Mouse (Mus musculus) adrenal gland, postnatal 14 days (tissue): ENCODE measurements around the gene Adamtsl5. TPM values are rescaled to one million over a fixed set of nuclear protein-coding genes. Genes with fewer than 3 reads are reported as not detected.
A peak's percentile ranks its signal among the peaks of the same experiment; 100 is the strongest.

Experiments used
- DNase-seq: peaks from one replicate; pipeline ENCODE4 v3.0.0; 2021; ENCODE audit warnings: mixed read lengths
- total RNA-seq: library from RNA; stranded (reverse); gene quantifications from 2 replicates; pipeline ENCODE4 v1.2.3, GENCODE M21; 2021

The Adamtsl5 gene
- total RNA-seq, 1 experiment from 2014 or later = 8.4 TPM

- no peak for DNase-seq
These were observed 5.9 kb downstream of the Adamtsl5 start for GRCm38 (mm10) chr10:80342305-80342748.

- DNase-seq = no peak
These were observed 6.5 kb downstream of the Adamtsl5 start for GRCm38 (mm10) chr10:80341491-80342304.

GRCm38 (mm10) chr10:80341026-80341425 is 7.2 kb downstream of the Adamtsl5 start:
- no peak for DNase-seq

- peak; percentile 91 for DNase-seq
These were observed 8.1 kb downstream of the Adamtsl5 start for GRCm38 (mm10) chr10:80339941-80340750.

GRCm38 (mm10) chr10:80336263-80336662 is 11.9 kb downstream of the Adamtsl5 start:
- DNase-seq = no peak

GRCm38 (mm10) chr10:80332525-80332989 is 15.7 kb downstream of the Adamtsl5 start:
- DNase-seq = no peak

GRCm38 (mm10) chr10:80331636-80332524 is 16.3 kb downstream of the Adamtsl5 start:
- no peak for DNase-seq

DNA sequence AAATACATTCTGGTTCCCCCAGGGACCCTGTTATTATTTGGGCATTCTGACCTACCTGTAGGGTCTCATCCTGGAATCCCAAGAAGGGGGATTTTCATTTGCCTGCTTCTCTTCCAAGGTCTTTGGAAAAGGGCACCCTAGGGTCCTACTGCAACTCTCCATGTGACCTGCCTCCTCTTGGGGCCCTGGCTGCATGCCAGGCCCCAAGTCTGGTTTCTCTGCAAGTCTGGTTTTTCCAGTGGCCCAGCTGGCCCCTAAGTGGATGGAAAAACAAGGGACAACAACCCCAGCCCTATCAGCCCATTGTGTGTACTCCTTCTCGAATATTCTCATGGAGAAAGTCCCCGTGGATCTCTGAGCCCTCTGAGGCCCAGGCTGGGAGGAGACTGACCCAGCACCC is 17.3 kb downstream of the Adamtsl5 start:
- no peak for DNase-seq

DNA sequence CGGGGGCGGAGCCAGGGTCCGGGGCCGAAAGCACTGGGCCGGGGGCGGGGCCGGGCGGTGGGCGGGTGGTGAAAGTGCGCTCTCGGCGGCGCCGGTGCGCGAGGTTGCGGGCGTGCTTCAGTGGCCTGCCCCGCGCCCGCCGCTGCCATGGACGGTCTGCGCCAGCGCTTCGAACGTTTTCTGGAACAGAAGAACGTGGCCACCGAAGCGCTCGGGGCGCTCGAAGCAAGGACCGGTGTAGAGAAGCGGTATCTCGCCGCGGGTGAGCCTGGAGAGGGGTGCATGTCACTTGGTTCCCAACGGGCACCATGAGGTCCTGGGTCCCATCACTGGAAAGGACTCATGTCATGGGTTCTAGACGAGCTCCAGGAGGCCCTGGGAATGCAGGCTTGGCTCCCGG is 18.1 kb downstream of the Adamtsl5 start:
- DNase-seq = no peak

- DNase-seq = peak; percentile 99
These were observed 18.7 kb downstream of the Adamtsl5 start, which contains the start of the genes Pcsk4 and Reep6 for GRCm38 (mm10) chr10:80329273-80330081. Gene Pcsk4 (minus strand): TSS chr10:80329498. Gene Reep6 (plus strand): TSS chr10:80329953.

DNA sequence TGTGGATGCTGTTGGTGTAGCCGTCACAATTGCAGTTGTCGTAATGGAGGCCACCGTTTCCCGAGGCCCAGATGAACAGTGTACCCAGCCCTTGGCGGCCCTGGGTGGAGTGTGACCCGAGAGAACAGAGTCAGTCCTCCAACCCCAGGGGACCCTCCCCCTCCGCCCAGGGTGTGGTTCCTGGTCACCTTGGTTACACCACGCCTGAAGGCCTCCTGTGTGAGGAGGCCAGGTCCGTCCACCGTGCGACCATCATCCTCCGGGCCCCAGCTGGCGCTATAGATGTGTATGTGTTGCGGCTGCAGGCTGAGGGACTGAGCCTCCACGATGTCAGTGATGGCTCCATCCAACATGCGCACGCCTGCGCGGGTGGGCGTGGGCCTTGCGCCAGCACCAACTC is 23.2 kb downstream of the Adamtsl5 start:
- no peak for DNase-seq

DNA sequence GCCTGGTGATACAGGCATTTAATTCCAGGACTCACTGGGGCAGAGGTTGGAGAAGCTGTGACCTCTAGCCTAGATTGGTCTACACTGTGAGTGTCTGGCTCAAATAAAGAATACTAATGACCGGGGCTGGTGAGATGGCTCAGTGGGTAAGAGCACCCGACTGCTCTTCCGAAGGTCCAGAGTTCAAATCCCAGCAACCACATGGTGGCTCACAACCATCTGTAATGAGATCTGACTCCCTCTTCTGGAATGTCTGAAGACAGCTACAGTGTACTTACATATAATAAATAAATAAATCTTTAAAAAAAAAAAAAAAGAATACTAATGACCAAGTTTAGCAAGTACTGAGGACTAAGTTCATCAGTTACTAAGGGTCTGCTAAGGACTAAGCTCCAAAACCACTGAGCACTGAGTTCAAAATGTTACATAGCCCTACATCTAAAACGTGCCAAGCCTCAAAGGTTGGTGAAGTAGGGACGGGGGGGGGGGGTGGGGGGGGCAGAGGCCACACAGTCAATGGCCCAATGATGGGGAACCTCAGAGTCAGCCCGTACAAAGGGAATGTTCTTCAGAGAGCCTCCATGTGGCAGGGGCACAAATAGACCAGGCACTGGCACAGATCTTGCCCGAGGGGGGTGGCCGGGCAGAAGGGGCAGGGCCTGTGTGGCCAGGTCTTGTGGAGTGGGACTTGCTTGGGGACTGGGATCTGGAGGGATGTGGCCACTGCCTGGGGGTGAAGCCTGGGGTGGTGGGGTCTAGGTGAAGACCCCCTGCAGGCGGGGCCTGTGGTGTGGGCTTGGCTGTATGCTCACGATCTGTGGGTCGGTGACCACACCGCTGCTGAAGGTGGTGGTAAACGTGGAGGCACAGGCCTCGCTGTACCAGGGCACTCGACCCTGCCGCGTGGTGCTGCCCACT is 23.8 kb downstream of the Adamtsl5 start:
- peak; percentile 25 for DNase-seq

DNA sequence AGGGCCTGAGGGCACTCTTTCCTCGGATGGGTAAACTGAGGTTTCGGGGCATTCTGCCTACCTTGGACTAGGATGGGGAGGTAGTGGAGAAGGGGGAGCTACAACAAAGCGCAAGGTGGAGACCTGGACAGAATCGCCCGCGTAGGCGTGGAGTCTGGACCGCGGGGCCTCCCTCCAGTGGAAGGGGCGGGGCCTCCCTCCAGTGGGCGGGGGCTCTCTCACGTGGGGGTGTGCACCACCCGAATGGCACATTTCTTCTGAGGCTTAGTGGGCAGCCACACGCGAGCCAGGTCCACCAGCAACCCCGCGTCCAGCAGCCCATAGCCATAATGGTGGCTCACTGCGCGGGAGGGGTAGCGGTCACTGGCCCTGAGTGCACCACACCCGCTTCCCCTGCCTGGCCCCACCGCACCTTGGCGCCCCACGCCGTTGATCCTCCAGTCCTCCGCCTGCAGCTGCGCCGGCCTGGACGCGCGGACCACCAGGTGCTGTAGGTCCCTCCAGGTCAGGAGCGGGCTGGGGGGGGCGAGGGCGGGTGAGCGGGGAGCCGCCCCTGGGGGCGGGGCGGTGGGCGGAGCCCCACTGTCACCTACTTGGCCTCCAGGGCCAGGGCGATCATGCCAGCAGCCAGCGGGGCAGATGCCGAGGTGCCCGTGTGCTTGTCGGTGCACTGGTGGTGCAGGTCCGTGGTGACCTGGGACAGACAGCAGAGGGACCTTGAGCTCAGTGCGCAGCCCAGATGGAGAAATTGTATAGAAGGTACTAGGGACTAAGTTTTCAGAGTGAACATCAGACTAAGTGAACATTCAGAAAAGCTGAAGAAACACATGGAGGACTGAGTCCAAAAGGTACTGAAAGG is 24.7 kb downstream of the Adamtsl5 start:
- peak; percentile 88 for DNase-seq

GRCm38 (mm10) chr10:80322811-80323211 is 25.4 kb downstream of the Adamtsl5 start:
- peak; percentile 70 for DNase-seq

DNA sequence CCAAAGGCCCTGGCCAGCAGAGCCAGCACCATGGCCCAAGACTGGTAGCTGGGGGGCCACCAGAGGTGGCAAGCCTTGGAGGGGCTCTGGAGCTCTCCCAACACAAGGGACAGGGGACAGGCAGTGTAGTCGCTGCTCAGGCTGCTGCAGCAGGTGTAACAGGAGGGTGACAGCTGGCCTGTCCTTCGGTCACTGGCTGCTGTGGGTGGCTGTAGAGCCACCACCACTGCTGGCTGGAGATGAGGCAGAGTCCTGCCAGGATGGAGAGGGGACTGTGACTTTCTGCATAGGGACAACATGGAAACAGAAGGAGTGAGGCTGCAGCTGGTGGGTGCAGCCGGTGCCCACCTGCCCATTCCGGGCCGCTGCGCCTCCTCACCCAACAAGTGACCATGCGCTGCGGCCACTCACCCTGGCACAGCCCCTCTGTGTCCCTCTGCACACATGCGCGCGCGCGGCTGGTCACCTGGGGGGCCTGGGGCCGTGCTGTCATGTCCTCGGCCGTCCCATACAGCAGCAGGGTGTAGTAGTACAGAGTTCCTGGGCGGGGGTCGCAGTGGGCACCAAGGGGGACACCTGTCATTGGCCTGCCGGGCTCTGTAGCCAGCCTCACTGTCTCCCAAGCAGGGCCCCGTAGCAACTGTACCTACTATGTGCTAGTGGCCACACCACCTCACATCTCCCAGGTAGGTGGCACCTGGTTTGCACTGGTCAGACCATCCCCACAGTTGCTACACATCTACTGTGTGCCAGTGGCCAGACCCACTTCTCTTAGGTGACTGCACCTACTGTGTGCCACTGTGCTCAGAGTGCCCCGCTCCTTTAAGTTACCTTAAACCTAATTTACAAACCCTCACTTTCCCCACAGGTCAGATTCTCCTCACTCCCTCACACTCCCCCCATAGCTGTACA is 26.3 kb downstream of the Adamtsl5 start:
- no peak for DNase-seq

DNA sequence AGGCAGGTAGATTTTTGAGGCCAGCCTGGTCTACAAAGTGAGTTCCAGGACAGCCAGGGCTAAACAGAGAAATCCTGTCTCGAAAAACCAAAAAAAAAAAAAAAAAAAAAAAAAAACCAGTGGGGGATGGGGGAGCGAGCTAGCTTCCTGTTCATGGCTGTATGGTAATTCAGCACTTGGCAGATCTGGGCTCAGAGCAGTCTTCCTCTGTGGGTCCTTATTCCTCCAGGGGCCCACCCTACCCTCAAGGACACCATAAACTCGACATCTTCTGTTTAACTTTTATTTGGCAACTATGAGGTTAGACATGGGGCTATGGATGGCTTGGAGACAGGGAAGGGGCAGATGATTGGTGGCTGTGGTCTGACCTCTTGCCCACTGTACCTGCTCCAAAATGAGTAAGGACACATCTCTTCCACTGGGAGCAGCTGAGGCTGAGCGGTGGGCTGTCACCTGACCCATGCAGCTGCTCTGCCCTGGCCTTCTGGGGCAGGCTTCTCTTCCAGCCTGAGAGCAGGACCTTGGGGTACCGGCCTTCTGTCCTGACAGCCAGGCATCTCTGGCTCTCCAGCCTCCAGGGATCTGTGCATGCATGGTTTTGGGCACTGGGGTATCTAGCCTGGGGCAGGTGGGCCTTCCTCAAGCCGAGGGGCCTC is 27.1 kb downstream of the Adamtsl5 start:
- peak; percentile 10 for DNase-seq

DNA sequence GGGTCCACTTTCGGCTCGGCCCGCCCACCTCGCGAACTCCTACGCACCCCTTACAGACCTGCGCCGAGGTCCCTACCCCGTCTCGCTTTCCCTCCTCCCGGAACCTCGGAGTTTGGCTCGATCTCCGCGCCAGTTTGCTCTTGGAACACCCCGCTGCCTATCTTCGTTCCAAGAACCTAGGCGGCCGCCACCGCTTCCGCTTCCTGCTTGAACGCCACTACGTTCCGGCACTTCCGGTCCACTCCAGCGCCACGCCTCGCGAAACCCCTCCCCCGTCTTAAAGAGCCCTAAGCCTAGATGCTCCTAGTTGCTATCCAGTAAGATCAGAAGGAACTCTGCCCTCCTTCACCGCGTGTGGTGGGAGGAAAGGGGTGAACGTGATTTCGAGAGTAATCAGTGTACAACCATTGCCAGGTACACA is 27.9 kb downstream of the Adamtsl5 start, which contains the start of gene 2310011J03Rik:
Gene 2310011J03Rik (minus strand): TSS at position 198 of the 421 bp plus-strand sequence.
- peak; percentile 96 for DNase-seq
